Mouse (Mus musculus): Measurements from ENCODE around the gene Tmem131. TPM values are rescaled to one million over a fixed set of nuclear protein-coding genes. Genes with fewer than 3 reads are reported as not detected.
A peak's percentile ranks its signal among the peaks of the same experiment; 100 is the strongest.

Tmem131 gene
- total RNA-seq, 2 experiments from 2014 or later: 22.1 to 25.3 TPM

GRCm38 (mm10) chr1:36772198-36772934 is 171.1 kb downstream of the Tmem131 start:
- no peak for DNase-seq

- DNase-seq: no peak
These were observed 172.5 kb downstream of the Tmem131 start for GRCm38 (mm10) chr1:36770998-36771397.

- no peak for DNase-seq
These were observed 173.5 kb downstream of the Tmem131 start for GRCm38 (mm10) chr1:36769951-36770350.

- no peak for DNase-seq
These were observed 174.7 kb downstream of the Tmem131 start for GRCm38 (mm10) chr1:36768786-36769185.

GRCm38 (mm10) chr1:36767321-36767720 is 176.1 kb downstream of the Tmem131 start:
- DNase-seq: no peak

DNA sequence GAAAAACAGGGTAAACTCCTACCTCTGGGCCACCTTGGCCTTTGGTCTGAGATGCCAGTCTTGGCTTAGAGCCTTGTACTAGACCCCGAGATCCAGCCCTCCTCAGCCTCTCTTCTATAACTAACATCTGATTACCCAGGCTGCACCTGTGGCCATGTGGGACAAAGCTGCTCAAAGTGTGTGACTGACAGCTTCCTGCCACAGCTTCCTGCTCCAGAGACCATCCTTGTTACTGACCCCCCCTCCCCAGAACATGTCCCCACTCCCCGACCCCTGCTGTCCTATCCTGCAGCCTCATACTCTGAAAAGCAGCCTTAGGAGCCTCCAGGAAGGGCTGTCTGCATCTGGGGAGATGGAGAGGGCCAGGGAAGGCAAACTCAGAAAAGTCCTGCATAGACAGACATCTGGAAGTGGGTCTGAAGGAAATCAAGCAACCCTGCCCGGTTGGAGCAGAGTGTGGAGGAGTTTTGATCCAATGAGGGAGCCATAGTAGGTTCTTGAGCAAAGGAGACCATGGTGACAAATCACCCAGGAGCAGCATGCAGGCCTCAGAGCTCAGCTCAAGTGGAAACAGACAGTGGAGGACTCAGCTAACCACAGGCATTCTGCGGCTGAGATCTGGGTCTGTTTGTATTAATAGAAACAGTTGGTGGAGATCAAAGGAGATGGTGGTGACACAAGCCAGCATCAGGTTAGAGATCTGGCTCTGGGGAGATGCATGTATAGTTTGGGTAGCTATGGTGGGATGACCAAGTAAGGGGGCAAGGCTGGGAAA is 176.8 kb downstream of the Tmem131 start:
- DNase-seq: no peak

GRCm38 (mm10) chr1:36761568-36761967 is 181.9 kb downstream of the Tmem131 start, which contains the start of gene Zap70:
Gene Zap70, plus strand, starts transcription at chr1:36761798.
- DNase-seq: no peak

DNA sequence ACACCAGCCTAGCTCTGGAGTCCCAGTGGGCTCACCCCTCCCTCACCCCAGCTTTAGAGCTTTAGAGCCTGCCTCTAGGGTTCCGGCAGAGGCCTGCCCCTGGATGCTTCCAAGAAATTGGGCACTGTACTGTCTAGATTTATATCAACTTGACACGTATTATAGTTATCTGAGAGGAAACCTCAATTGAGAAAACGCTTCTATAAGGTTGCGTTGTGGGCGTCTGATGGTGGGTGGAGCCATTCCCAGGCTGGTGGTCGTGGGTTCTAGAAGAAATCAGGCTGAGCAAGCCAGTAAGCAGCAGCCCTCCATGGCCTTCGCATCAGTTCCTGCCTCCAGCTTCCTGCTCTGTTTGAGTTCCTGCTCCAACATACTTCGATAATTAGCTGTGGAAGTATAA is 182.4 kb downstream of the Tmem131 start:
- no peak for DNase-seq

DNA sequence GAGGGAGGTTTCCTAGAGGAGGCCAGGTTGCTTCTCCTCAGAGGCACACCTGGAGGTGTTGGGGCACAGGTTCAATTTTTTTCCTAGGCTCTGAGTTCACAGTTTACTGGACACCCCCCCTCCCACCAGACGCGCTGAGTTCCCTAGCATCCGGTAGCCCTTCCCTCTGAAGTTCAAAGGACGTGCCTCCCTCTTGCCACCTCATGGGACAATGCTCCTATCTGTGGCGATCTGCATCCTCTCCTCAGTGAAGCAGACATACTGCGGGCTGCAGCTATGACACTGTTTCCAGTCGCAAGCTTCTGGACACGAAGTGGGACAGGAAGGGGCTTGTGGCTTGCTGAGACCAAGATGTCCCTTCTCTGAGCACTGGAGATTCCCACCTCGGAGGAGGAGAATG is 183.1 kb downstream of the Tmem131 start:
- DNase-seq: no peak

GRCm38 (mm10) chr1:36759076-36759475 is 184.4 kb downstream of the Tmem131 start:
- no peak for DNase-seq

GRCm38 (mm10) chr1:36758553-36758952 is 184.9 kb downstream of the Tmem131 start:
- no peak for DNase-seq

DNA sequence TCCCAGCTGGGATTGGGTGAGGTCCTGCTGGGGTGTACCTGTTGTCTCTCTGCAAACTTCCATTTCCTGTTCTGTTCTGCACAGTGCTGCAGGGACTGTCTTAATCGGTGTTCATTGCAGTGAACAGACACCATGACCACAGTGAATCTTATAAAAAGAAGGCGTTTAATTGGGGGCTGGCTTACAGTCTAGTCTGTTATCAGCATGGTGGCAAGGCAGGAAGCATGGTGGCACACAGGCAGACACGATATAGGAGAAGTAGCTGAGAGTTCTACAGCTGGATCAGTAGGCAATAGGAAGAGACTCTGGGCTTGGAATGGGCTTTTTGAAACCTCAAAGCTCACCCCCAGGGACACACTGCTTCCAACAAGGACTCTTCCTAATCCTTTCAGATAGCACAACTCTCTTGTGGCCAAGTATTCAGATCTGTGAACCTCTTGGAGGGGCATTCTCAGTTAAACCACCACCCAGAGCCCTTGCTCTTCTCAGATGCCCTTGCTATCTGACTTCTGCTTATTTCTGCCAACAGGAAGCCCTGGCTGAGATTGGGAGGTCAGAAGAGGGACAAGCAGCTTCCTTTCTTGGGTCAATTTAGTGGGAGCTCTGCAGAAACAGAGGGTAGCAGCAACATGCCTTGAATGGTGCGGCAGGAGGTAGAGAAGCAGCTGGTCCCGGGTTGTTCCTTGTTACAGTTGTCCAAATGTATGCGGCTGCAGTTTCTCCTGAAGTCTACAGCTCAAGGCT is 189.4 kb downstream of the Tmem131 start:
- no peak for DNase-seq

GRCm38 (mm10) chr1:36746452-36746851 is 197.0 kb downstream of the Tmem131 start:
- DNase-seq: no peak

DNA sequence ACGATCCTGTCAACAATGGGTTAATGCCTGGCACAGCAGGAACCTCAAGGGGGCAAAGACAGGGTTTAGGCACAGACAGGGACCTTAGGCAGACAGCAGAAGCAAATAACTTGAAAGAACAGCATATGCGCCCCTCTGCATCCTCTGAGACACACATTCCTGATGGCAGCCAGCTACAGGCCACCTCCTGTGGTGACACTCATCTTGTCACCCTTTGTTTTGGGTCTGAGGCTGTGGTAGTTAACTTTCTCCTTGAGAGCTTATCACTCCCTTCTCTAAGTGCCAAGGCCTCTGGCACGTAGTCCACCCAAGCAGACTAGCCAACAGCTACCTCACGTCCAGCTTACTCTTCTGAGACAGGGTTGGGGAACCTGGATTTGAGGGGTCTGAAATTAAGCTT is 197.8 kb downstream of the Tmem131 start:
- no peak for DNase-seq

GRCm38 (mm10) chr1:36744268-36744944 is 199.1 kb downstream of the Tmem131 start:
- peak; percentile 30 for DNase-seq

DNA sequence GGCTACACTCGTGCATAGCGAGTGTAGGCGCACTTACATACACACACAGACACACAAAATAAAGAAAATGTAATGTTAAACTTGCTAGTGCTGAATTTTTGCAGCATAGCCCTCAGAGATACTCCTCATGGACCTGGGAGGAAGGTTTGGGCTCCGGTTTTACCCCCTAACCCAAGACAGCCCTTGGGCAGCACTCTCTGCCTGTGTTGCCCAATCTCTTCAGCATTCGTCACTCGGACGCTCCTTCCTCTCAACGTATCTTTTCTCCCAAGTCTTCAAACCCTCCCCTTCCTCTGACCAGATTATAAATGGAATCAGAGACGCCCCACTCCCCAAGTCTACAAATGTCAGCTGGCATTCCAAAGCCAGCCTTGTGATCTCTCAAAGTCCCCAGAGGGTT is 200.4 kb downstream of the Tmem131 start:
- DNase-seq: no peak

Other genes starting within 250 kb of the Tmem131 start
- gene 4933424G06Rik, start 233.5 kb downstream of the Tmem131 start, total RNA-seq (2021): 1 to 10 TPM in 1 of 2 experiments, not detected in 1; 1.1 TPM
- gene Actr1b, start 229.2 kb downstream of the Tmem131 start, total RNA-seq (2021): 100 to 1,000 TPM; 141 to 179 TPM
- gene Zap70, start 181.9 kb downstream of the Tmem131 start, total RNA-seq (2021): under 1 TPM; 0.24 to 0.28 TPM
- 10 to 100 TPM; 34.6 to 57.2 TPM for gene Vwa3b, start 82.9 kb upstream of the Tmem131 start, total RNA-seq (2021)